Mouse (Mus musculus) embryonic facial prominence, embryonic 12.5 days (tissue): ENCODE results near the gene Klc1. TPM values are rescaled to one million over a fixed set of nuclear protein-coding genes. Genes with fewer than 3 reads are reported as not detected.

Source experiments
- ATAC-seq: fragments of 200-750 bp; cut with Nextera tagmentation; 2 replicates; pipeline ENCODE4 v1.8.0; 2017; ENCODE audit not compliant: insufficient number of reproducible peaks, insufficient read depth, low FRiP score, low TSS enrichment
- H3K27ac ChIP-seq: fragments of 300-500 bp; sonication (generic); 2 replicates; pipeline ENCODE4 v1.5.1; 2016; ENCODE audit warnings: mild to moderate bottlenecking
- H3K27me3 ChIP-seq: fragments of 300-500 bp; sonication (generic); 2 replicates; pipeline ENCODE4 v1.6.1; 2016; ENCODE audit warnings: mild to moderate bottlenecking, moderate library complexity
- H3K36me3 ChIP-seq: fragments of 300-500 bp; sonication (generic); 2 replicates; pipeline ENCODE4 v1.6.1; 2016; ENCODE audit warnings: mild to moderate bottlenecking
- H3K4me1 ChIP-seq: fragments of 300-500 bp; sonication (generic); 2 replicates; pipeline ENCODE4 v1.6.1; 2016
- H3K4me2 ChIP-seq: fragments of 300-500 bp; sonication (generic); replicated peaks from 2 replicates; pipeline ENCODE4 v1.6.1; 2016; ENCODE audit warnings: mild to moderate bottlenecking, moderate library complexity
- H3K4me3 ChIP-seq: fragments of 300-500 bp; sonication (generic); 2 replicates; pipeline ENCODE4 v1.5.1; 2016; ENCODE audit warnings: mild to moderate bottlenecking
- H3K9ac ChIP-seq: fragments of 300-500 bp; sonication (generic); 2 replicates; pipeline ENCODE4 v1.6.1; 2016; ENCODE audit warnings: mild to moderate bottlenecking, moderate library complexity
- H3K9me3 ChIP-seq: fragments of 300-500 bp; sonication (generic); 2 replicates; pipeline ENCODE4 v1.6.1; 2016; ENCODE audit warnings: mild to moderate bottlenecking, moderate library complexity
- WGBS: fragments of 180-500 bp; shearing (Covaris S2); methylation state at CpG from one replicate; pipeline ENCODE4 v1.1.7; 2016; 5-methylcytosine and 5-hydroxymethylcytosine counted together
- polyA plus RNA-seq: library from polyadenylated mRNA; unstranded; fragments of >200 nt; fragmentation: Nextera tagmentation; extraction: Ambion mirVana; gene quantifications from 2 replicates; pipeline ENCODE4 v1.2.1, GENCODE M21; 2016

Gene Klc1
- polyA plus RNA-seq, 1 experiment from 2014 or later = 149 TPM

GRCm38 (mm10) chr12:111843470-111843869, 84.8 kb downstream of the Klc1 start:
- Histone ChIP-seq H3K9me3 (no peaks in the 10 kb centered on the region), H3K36me3 (peaks cover 22% of the 10 kb centered on the region), H3K4me1 (no peaks in the 10 kb centered on the region), H3K9ac (no peak overlapping the region), H3K27me3 (no peaks in the 10 kb centered on the region), H3K27ac (no peak overlapping the region), H3K4me2 (no peak overlapping the region), H3K4me3 (no peak overlapping the region)
- WGBS = 52% methylated on average over 2 of the region's 2 CpGs
- ATAC-seq = no peak

GRCm38 (mm10) chr12:111845953-111846352, 87.3 kb downstream of the Klc1 start:
- no peak for ATAC-seq
- H3K4me1 ChIP-seq = no peaks in the 10 kb centered on the region
- no peak overlapping the region for H3K27ac ChIP-seq

GRCm38 (mm10) chr12:111846815-111847214, 88.2 kb downstream of the Klc1 start:
- no peak for ATAC-seq
- peaks cover 14% of the 10 kb centered on the region; the same call in 1 of the 2 replicates for H3K36me3 ChIP-seq
- no peaks in the 10 kb centered on the region for H3K27me3 ChIP-seq
- H3K9ac ChIP-seq = no peak overlapping the region
- H3K4me1 ChIP-seq = no peaks in the 10 kb centered on the region
- H3K27ac ChIP-seq = no peak overlapping the region
- H3K4me2 ChIP-seq = no peak overlapping the region
- H3K4me3 ChIP-seq = no peak overlapping the region
- 87% methylated on average over 10 of the region's 10 CpGs for WGBS
- no peaks in the 10 kb centered on the region for H3K9me3 ChIP-seq

More at GRCm38 (mm10) chr12:111845953-111846352, 87.3 kb downstream of the Klc1 start:
- whole genome bisulfite sequencing = 91% methylated on average over 4 of the region's 4 CpGs
- H3K27me3 ChIP-seq = no peaks in the 10 kb centered on the region
- H3K4me2 ChIP-seq = no peak overlapping the region
- H3K4me3 ChIP-seq = no peak overlapping the region
- peaks cover 15% of the 10 kb centered on the region; the same call in 1 of the 2 replicates for H3K36me3 ChIP-seq
- H3K9ac ChIP-seq = no peak overlapping the region
- no peaks in the 10 kb centered on the region for H3K9me3 ChIP-seq

GRCm38 (mm10) chr12:111848300-111848798, 89.7 kb downstream of the Klc1 start:
- Histone ChIP-seq H3K9me3 (no peaks in the 10 kb centered on the region), H3K27me3 (no peaks in the 10 kb centered on the region), H3K4me1 (peaks cover 3% of the 10 kb centered on the region; the same call in 1 of the 2 replicates), H3K27ac (no peak overlapping the region), H3K4me3 (no peak overlapping the region), H3K9ac (no peak overlapping the region), H3K36me3 (peaks cover 2% of the 10 kb centered on the region; the same call in 1 of the 2 replicates), H3K4me2 (no peak overlapping the region)
- 49% methylated on average over 9 of the region's 9 CpGs for WGBS
- ATAC-seq = no peak

- Histone ChIP-seq H3K9ac (no peak overlapping the region), H3K4me2 (no peak overlapping the region), H3K4me3 (no peak overlapping the region), H3K27ac (no peak overlapping the region), H3K27me3 (no peaks in the 10 kb centered on the region), H3K9me3 (no peaks in the 10 kb centered on the region), H3K36me3 (no peaks in the 10 kb centered on the region), H3K4me1 (peaks cover 7% of the 10 kb centered on the region; the same call in 1 of the 2 replicates)
- no peak for ATAC-seq
- WGBS = 50% methylated on average over 2 of the region's 2 CpGs
These were observed 92.6 kb downstream of the Klc1 start for GRCm38 (mm10) chr12:111851235-111851634.

- no peak for ATAC-seq
- Histone ChIP-seq H3K36me3 (no peaks in the 10 kb centered on the region), H3K9ac (no peak overlapping the region), H3K4me1 (peaks cover 7% of the 10 kb centered on the region; the same call in 1 of the 2 replicates), H3K4me2 (no peak overlapping the region), H3K4me3 (no peak overlapping the region), H3K27me3 (no peaks in the 10 kb centered on the region), H3K9me3 (no peaks in the 10 kb centered on the region), H3K27ac (no peak overlapping the region)
- 81% methylated on average over 5 of the region's 5 CpGs for WGBS
These were observed 93.1 kb downstream of the Klc1 start for GRCm38 (mm10) chr12:111851745-111852144.

- no peak for ATAC-seq
- Histone ChIP-seq H3K4me2 (no peak overlapping the region), H3K36me3 (no peaks in the 10 kb centered on the region), H3K27ac (no peak overlapping the region), H3K27me3 (no peaks in the 10 kb centered on the region), H3K4me3 (no peak overlapping the region), H3K9me3 (no peaks in the 10 kb centered on the region), H3K9ac (no peak overlapping the region), H3K4me1 (peaks cover 7% of the 10 kb centered on the region; the same call in 1 of the 2 replicates)
- 40% methylated on average over 10 of the region's 10 CpGs for WGBS
These were observed 94.4 kb downstream of the Klc1 start for GRCm38 (mm10) chr12:111853011-111853436.

GRCm38 (mm10) chr12:111853546-111853945, 94.9 kb downstream of the Klc1 start:
- ATAC-seq = no peak
- Histone ChIP-seq H3K9me3 (no peaks in the 10 kb centered on the region), H3K4me3 (no peak overlapping the region), H3K4me1 (peaks cover 7% of the 10 kb centered on the region; the same call in 1 of the 2 replicates), H3K4me2 (no peak overlapping the region), H3K9ac (no peak overlapping the region), H3K27ac (no peak overlapping the region), H3K36me3 (no peaks in the 10 kb centered on the region), H3K27me3 (no peaks in the 10 kb centered on the region)
- WGBS = 61% methylated on average over 4 of the region's 4 CpGs

GRCm38 (mm10) chr12:111855448-111855847, 96.8 kb downstream of the Klc1 start:
- Histone ChIP-seq H3K9me3 (no peaks in the 10 kb centered on the region), H3K27me3 (no peaks in the 10 kb centered on the region), H3K4me3 (no peak overlapping the region), H3K9ac (no peak overlapping the region), H3K4me2 (no peak overlapping the region), H3K4me1 (peaks cover 7% of the 10 kb centered on the region; the same call in 1 of the 2 replicates), H3K36me3 (no peaks in the 10 kb centered on the region), H3K27ac (no peak overlapping the region)
- no peak for ATAC-seq
- 91% methylated on average over 2 of the region's 2 CpGs for WGBS

Other genes with a start within 250 kb of the Klc1 start
- gene Eif5, start 220.8 kb upstream of the Klc1 start, polyA plus RNA-seq = 602 and 657 TPM in 2 replicates
- 69.8 and 70.0 TPM in 2 replicates for gene Mark3, start 184.3 kb upstream of the Klc1 start, polyA plus RNA-seq
- 339 and 355 TPM in 2 replicates for gene Ckb, start 86.5 kb upstream of the Klc1 start, polyA plus RNA-seq
- 13.3 and 15.1 TPM in 2 replicates for gene Trmt61a, start 80.7 kb upstream of the Klc1 start, polyA plus RNA-seq
- 59.7 and 61.3 TPM in 2 replicates for gene Bag5, start 45.6 kb upstream of the Klc1 start, polyA plus RNA-seq
- 53.0 and 59.7 TPM in 2 replicates for gene Apopt1, start 45.6 kb upstream of the Klc1 start, polyA plus RNA-seq
- gene Xrcc3, start 55.0 kb downstream of the Klc1 start, polyA plus RNA-seq = 10.8 and 11.2 TPM in 2 replicates
- 88.9 and 90.9 TPM in 2 replicates for gene Zfyve21, start 55.3 kb downstream of the Klc1 start, polyA plus RNA-seq
- gene Ppp1r13b, start 149.3 kb downstream of the Klc1 start, polyA plus RNA-seq = 13.5 and 14.1 TPM in 2 replicates
- 617 and 661 TPM in 2 replicates for gene Atp5mpl, start 208.1 kb downstream of the Klc1 start, polyA plus RNA-seq
- gene Tdrd9, start 212.7 kb downstream of the Klc1 start, polyA plus RNA-seq = 0.73 and 0.75 TPM in 2 replicates
- not detected in 2 replicates for gene Rd3l, start 222.5 kb downstream of the Klc1 start, polyA plus RNA-seq